Mouse (Mus musculus) adrenal gland, postnatal 36 days (tissue): Measurements from ENCODE around the gene Galnt18. TPM values are rescaled to one million over a fixed set of nuclear protein-coding genes. Genes with fewer than 3 reads are reported as not detected.
A peak's percentile ranks its signal among the peaks of the same experiment; 100 is the strongest.

Experiments used
- DNase-seq, 2 experiments: peaks; one replicate each; pipeline ENCODE4 v3.0.0; 2021; ENCODE audit warnings: mixed read lengths in 1 of 2
- total RNA-seq, 2 experiments: library from RNA; stranded (reverse); gene quantifications; 2 replicates each; pipeline ENCODE4 v1.2.3; 2021

The Galnt18 gene
- total RNA-seq, 2 experiments from 2014 or later = 14.3 to 18.6 TPM

DNA sequence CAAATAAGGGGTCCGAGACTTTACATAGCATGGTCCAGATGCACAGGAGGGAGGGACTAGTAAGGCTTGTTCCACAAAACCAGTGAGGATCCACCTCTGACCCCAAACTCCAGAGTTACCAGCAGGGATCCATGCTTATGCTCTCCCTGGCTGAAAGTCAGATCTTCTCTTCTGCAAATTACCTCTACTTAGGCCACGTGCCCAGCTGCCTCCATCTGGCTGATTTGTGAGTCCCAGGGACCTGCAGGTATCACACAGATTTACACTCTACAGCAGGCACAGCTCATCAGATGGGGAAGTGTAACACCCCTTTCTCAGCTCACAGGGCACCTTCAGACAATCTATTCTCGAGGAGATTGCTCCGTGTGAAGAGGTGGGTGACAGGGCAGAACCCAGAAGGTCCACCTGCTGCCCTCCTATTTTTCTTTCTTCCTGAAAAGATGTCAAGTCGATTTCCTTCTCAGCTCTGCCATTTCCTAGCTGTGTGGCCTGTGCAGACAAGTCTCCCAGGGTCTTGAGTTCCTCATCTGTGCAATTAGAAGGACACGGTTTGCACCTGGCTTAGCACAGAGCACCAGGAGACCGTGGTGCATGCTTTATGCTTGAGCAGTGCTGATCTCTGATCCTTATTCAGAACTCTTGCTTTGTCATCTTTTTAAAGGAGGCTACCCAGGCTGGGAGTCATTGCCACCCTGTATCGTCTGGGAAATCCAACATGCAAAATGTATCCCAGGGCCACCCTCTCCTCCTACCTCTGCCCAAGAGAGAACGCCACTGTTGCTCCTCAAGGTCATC, 216.3 kb downstream of the Galnt18 start:
- DNase-seq = no peak

DNA sequence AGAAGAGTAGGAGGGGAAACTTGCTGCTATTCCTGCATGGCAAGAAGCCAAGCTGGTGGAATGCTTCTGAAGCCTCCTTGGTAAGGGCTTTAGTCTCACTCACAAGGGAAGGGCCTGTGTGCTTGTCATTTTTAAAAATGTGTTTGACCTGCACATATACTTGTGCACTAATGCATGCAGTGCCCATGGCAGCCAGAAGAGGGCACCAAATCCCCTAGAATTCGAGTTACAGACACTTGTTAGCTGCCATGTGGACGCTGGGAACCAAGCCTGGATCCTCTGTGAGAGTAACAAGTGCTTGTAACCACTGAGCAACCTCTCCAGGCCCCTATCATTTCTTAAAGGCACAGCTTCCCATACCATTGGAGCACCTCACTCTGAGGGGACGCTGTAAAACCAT, 219.7 kb downstream of the Galnt18 start:
- DNase-seq = no peak

DNA sequence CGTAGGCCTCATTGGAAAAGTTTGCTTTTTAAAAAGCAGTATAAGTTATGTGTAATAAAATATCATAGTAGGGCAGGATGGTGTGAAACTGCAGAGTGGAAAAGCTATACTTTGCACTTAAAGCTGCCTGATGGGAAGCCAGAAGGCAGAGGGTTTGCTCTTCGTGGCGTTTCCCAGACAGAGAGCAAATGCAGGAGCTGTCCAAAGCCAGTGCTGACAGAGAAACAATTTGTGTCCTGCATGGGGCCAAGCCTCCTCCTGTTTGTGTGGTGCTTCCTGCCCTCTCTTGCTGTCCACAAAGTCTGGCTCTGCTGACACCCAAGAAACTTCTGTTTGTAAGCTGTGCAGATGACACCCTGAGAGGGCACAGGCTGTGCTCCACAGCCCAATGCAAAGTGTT, 220.8 kb downstream of the Galnt18 start:
- no peak for DNase-seq

DNA sequence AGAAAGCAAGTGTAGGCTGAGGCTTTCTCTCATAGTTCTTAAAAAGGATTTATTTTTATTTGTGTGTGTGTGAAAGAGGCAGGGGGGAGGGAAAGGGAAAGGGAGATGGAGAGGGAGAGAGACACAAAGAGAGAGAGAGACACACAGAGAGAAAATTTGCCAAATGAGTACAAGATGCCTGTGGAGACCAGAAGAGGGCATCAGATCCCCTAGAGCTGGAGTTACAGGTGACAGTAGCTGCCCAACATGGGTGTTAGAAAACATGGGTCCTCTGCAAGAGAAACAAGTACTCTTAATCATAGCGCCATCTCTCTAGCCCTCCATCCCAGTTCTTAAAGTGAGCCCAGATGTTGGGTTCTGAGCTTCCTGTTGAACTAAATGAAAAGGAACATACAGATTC, 228.8 kb downstream of the Galnt18 start:
- peak in 1 of 2 experiments; percentile 5 for DNase-seq

DNA sequence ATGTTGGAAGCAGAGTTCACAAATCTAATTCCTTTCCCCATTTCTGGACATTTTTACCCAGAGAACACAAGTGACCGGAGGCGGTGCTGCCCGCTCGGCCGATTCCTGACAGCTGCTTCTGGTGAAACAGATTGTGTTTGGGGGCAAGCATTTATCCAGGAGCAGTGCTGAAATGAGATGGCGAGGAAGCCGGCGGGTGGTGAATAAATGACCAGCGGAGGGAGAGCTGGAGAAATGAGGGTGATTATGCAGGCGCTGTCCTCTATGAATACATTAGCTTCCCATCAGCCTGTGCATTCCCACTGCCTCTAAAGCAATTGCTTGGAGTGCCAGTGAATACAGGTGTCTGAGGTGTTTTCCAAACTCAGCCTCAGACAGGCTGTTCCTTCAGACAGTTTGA, 232.7 kb downstream of the Galnt18 start:
- DNase-seq = no peak

DNA sequence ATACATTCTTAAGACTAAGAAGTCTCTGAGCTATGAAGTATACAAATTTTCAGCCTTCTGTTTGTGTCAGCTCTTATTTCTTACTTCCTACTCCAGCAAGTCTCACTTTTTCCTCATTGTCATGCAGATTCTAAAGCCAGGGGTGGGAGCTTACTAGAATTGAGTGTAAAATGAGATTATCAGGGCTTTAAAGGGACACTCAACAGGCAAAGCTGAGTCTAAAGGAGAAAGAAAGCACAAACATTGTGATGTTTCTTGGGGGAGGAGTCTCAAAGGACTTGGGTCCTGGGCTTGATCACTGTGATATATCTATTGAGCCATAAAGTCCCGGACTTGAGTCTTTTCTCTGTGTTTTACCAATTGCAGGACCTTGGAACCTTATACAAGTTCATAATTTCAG, 234.2 kb downstream of the Galnt18 start:
- DNase-seq = no peak

DNA sequence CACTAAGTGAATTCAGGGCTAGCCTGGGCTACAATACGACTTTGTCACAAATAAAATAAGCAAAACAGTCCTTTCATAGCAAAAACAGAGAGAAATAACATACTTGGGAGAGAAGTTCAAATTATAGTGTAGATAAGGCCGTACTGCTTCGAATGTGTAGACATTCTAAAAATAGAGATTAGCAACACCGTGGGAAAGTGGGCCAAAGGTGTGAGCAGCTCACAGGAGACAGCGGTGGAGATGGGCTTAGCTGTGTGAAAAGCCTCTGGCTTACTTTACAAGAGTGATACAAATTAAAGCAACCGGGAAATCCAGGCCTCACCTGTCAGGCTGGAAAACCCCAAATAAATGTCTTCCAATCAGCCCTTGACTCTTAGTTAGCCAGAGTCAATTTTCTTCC, 241.8 kb downstream of the Galnt18 start:
- no peak for DNase-seq

DNA sequence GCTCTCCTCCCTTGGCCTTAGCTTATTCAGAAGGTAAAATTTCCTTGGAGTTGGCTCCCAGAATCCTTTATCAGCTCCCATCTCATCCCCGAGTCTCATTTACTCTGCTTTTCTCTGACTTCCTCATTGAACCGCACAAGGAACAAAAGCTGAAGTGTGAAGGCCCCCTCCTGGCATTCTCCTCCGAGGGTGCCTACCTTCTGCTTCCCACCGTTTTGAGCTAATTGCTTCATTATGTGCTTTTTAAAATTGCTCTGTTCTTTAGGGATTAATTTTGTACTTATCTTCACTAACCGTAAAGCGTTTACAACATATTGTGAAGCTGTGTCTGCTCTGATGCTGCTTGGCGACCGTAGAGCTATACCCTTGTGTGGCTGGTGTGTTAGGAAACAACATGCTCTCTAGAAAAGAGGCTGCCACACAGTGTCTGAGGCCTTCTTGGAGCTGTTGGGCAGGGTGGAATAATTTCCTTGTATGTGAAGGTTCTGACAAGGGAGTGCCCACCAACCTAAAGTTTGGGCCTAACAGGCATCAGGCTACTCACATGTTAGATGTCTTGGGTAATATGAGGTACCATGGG, 244.9 kb downstream of the Galnt18 start:
- no peak for DNase-seq

DNA sequence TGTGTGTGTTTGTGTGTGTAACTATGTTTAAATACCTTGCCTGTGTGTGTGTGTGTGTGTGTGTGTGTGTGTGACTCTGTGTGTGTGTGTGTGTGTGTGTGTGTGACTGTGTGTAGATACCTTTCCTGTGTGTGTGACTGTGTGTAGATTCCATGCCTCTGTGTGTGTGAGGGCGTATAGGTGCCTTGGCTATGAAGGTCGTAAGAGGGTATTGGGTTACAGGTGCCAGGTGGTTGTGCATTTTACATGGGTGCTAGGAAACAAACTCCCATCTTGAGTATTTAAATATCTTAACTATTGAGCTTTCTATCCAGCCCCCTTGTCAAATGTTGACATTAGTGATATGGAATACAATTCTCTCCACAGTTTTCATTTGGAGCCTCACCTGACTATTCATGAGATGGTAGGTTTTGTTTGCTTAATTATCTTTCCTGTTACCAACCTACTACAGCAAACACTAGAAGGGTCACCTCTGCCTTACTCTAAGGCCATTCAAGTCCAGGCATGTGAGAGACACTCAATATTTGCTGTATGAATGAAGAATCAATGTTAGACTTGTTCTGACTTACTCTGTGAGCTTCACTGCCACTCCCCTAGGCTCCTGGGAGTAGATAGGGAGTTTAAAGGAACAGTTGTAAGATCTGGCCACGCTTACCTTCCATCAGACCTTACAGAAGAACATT, 250.7 kb downstream of the Galnt18 start:
- DNase-seq = no peak

DNA sequence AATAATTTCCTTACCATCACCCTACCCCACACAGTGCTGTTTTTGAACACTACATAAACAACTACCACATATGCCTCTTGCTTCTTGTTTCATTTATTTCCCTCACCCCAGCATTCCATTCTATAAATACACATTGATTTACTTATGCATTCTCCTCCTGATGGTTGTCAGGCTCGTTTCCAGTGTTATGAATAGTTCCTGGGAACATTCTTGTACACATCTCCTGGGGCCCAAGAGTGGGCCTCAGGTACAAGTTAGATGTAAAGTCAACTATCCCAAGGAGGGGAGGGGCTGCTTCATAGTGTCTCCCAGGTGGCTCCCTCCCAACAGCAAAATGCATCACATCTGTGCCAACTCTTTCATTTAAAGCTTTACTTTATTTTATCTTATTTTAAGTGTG, 251.3 kb downstream of the Galnt18 start:
- DNase-seq = no peak

DNA sequence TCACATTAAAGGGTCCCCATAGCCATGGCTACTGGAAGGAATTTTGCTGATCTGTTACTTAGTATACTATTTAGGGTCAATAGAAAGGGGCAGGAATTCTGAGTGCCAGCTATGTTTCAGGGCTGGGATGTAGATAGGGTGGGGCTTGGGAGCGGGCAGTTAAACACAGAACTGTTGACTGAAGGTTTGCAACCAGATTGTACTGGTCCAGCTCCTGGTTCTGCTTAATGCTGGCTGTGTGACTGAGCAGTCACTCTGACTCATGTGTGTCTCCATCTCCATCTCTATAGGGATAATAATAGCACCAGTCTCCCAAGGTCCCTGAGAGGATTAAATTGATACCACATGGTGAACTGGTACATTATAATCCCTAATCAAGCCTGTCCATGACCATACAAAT, 258.9 kb downstream of the Galnt18 start:
- DNase-seq = no peak

DNA sequence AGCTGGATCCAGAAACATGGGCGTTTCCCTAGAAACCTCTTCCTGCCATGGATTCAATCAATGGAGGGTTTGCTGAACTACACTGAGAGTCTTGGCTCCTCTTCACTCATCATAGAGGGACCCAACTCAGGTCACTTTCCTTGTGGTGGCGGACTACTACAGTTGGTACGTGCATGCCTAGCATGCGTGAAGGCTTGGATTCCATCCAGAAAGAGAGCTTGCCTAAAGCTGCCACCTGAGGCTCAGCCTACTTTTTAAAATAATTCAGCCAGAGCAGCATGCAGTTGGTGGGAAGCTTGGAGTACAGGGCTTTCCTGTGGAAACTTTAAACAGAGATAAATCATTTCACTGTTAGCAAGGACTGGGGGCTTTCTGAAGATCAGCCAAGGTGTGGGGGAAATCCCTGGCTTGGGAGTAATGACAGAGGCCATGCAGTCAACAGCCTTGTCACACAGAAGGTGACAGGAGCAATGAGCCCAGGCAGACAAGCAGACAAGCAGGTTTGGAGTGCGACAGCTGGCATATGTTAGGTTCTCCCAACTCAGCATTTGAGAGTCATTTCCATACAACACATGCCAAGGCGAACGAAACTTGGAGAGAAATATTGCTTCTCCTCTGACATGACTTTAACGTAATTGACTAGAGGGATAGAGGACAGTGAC, 261.1 kb downstream of the Galnt18 start:
- no peak for DNase-seq

DNA sequence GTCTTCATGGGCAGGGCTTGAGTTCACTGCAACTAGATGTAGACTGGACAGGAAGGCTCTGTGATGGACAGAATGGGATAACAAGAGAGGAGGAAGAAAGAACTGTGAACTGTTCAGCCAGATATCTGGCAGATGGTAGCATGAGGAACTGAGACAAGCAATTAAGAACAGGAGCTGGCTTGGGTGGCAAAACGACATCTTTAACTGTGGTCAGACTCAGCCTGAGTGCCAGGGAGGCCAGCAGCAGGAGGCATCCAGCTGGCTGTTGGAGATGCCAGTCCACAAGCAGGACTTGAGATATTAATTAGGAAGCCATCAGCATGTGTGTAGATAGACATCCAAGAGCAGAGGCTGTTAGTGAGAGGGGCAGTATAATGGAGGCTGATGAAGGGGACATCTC, 262.9 kb downstream of the Galnt18 start:
- no peak for DNase-seq

DNA sequence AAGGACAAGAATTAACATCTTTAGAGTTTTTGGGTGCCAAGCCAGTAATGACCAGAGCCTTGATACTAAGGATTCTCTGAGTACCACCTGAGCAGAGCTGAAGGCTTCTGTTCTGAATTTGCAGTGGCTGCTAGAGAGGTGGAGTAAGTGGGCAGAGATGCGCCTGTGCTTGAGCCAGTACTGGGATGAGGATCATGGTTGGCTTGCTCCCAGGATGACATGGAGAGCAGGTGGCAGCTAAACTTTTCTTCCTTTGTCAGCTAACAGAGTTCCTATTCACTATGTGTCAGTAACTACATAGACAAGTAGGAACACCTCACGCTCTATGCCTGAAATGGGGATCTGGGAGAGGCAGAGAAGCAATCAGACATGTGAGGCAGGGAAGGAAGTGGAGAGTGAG, 264.3 kb downstream of the Galnt18 start:
- DNase-seq = no peak

DNA sequence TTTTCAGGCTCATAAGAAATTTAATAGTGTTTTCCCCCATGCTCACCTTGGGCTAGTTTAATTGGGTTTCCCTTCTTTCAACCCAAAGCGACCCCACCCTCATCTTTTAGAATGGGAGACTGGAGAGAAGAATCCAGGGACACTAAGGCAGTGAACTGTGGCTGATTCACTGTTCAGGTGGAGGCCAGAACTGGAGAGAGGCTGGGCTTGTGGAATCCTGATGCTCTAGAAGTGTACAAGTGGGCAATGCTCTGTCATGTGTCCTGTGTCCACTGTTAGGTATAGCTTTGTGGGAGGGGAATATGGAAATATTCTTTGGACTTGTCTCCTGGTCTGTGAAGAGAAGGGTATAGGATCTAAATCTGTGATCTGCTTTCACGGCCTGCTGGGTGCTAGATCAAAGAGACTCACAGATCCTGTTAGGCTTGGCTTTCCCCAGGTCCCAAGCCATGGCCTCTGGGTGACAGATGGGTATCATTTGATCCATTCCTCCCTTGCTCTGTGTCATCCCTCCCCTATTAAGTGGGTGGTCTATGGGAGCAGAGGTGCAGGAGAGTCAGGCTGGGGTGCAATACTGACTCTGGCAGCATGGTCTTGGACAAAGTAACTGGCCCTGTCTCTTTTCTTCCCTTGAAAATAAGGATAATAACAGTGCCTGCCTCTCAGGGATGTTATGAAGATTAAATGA, 270.5 kb downstream of the Galnt18 start:
- DNase-seq = no peak

DNA sequence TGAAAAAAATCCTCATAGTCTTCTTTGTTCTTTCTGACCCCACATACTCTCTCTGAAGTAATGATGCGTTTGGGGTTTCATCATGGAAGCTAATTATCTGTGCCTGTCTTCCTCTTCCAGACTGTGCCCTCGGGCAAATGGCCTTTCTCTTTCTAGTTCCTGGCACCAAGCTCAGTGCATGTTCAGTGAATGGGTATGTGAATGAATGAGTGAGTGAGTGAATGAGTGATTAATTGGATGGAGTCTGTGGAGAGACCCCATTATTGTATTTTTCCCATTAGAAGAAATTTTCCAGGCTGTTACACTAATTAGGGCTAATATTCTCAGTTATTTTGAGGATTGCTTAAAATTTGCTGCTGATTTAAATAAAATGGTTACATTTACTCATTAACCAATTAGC, 279.2 kb downstream of the Galnt18 start:
- DNase-seq = no peak

DNA sequence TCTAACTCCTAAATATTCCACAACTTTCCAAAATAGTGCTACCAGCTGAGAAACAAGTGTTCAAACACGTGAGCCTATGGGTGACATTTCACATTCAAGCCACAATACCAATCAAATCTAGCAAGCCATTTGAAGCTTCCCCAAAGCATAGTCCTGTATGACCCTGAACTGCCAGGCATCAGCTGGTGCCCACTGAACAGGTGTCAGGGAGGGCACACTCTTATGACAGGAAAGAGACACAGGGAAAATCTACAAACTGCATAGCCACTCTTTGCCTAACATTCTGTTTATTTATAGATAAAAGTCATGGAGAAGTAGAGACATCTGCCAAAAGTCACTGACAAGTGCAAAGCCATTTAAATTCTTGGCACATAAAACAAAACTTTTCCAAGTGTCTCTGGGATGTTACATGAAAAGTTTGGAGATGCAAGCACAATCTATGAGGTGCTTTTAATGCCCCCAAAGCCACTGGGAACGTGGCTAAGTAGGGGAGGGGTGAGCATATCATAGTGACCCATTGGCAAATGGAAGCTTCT, 280.5 kb downstream of the Galnt18 start:
- DNase-seq = no peak

DNA sequence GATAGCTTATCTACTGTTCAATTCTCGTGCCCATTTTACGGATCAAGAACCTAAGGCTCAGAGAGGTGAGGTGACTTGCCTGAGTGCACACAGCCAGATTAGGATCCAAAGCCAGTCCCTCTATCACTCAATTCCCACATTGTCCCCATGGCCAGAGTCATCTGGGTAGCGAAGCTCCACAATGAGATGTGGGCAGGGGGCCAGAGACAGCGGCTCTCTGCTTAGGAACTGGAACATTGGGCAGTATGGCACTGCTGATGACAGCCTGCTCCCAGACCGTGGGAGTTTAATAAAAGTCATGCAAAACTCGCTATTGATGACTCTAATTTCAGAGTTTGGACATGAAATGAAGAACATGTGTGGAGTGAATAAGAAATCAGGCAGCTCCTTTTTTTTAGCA, 282.6 kb downstream of the Galnt18 start:
- no peak for DNase-seq

DNA sequence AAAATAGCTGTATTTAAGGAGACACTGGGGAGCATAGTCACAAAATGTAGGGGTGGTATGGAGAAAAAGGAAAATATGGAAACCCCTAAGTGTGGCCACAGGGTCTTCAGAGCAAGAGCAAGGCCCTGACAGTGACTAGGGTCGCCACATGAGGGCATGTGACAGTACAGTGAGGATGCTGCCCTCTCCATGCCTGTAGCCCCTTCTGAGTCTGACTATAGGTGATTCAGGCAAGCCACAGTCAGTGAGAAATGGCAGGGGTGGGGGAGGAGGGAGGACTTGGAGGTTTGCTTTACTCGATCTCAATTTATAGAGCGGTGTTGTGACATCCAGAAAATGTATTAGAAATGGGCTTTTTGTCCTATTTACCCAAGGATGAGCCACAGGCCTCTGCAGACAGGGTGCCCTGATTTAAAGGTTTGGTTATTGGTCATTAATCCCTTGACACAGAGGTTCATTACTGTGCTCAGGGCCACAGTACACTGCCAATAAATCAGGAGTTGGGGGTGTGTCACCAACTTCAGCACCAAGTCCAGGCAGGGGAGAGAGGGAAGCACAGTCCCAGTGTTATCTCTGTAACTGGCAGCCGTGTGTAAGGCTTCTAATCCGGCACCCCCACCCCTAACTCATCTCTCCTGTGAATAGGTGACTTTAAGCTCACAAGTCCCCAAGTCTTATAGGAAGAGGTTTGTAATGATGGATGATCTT, 287.4 kb downstream of the Galnt18 start:
- DNase-seq = peak; percentile 29 to 55

DNA sequence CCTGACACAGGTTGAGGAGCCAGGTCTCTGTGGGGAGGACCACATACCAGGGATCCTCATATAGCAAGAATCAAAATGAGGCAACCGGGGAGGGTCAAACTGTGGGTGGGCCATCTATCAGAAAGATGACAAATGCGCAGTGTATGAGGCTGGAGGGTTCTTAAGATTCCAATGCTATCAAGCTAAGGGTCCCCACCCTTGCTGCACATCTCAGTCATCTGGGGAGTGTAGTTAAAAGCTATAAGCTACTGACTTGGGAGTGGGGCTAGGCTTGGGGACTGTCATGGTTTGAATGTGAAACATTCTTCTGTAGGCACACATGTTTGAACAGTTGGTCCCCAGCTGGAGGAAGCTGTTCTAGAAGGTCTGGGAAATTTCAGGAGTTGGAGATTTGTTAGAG, 288.2 kb downstream of the Galnt18 start:
- DNase-seq = no peak

DNA sequence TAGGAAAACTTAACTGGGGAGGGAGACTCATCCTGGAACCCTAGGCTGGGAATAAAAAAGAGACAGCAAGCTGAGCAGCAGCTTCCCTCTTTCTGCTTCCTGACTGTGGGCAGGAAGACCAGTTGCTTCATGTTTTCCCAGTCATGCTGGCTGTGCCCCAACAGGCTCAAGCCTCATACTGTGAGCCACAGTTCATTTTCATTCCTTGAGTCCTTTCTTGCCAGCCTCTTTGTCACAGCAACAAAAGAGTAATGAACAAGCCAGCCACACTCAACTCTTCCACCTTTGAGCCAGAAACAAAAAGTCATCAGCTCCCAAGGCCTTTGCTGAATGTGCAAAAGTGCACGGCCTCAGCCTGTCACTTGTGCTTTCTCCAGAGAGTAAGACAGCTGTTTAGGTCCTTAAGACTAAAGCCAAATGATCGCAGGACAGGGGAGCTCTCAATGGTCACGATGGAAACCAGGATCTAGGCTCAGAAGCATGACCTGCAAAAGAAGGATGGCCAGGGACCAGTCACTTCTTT, 292.9 kb downstream of the Galnt18 start:
- DNase-seq = peak; percentile 10 to 40
